Mouse (Mus musculus) limb, embryonic 10.5 days (tissue): ENCODE measurements at regions not wholly inside any gene's neighbourhood (a gene's known extent, or its start where the extent isn't known, plus 50 kb on each side); places are given as distances from the start of the nearest gene placed in this dataset.
"Not testable (repeated sequence)": the region's sequence is repeated elsewhere in the genome, so short reads cannot be mapped to it uniquely, and the experiment has no call there.

Source experiments
- DNase-seq: peaks from one replicate; pipeline ENCODE4 v3.0.0-alpha.2; 2017; ENCODE audit warnings: low spot score
- H3K27ac ChIP-seq: fragments of 300-500 bp; sonication (generic); 2 replicates; pipeline ENCODE4 v1.5.1; 2016; ENCODE audit warnings: mild to moderate bottlenecking
- H3K27me3 ChIP-seq: fragments of 300-500 bp; sonication (generic); 2 replicates; pipeline ENCODE4 v1.6.1; 2016; ENCODE audit warnings: low read depth, mild to moderate bottlenecking; ENCODE audit not compliant: poor library complexity, severe bottlenecking
- H3K36me3 ChIP-seq: fragments of 300-500 bp; sonication (generic); 2 replicates; pipeline ENCODE4 v1.6.1; 2016; ENCODE audit warnings: mild to moderate bottlenecking, moderate library complexity
- H3K4me1 ChIP-seq: fragments of 300-500 bp; sonication (generic); 2 replicates; pipeline ENCODE4 v1.6.1; 2016
- H3K4me3 ChIP-seq: fragments of 300-500 bp; sonication (generic); 2 replicates; pipeline ENCODE4 v1.5.1; 2016; ENCODE audit warnings: mild to moderate bottlenecking, moderate library complexity
- H3K9me3 ChIP-seq: fragments of 300-500 bp; sonication (generic); replicated peaks from 2 replicates; pipeline ENCODE4 v1.6.1; 2016; ENCODE audit warnings: mild to moderate bottlenecking
- WGBS: fragments of 180-500 bp; shearing (Covaris S2); methylation state at CpG from one replicate; pipeline ENCODE4 v1.1.7; 2016; 5-methylcytosine and 5-hydroxymethylcytosine counted together

GRCm38 (mm10) chr13:12940911-12941310 is 64.3 kb downstream of the Prl2c2 start:
- DNase-seq, H3K27ac ChIP-seq, H3K27me3 ChIP-seq, H3K4me3 ChIP-seq, H3K36me3 ChIP-seq, H3K4me1 ChIP-seq: not testable (repeated sequence)
- H3K9me3 ChIP-seq = peaks cover 14% of the 10 kb centered on the region

GRCm38 (mm10) chr13:12935103-12935502 is 70.1 kb downstream of the Prl2c2 start:
- not testable (repeated sequence) for DNase-seq
- peaks cover 47% of the 10 kb centered on the region for H3K9me3 ChIP-seq
- WGBS = 3% methylated on average over 1 of the region's 1 CpGs

GRCm38 (mm10) chr13:12931907-12932617 is 73.1 kb downstream of the Prl2c2 start:
- not testable (repeated sequence) for H3K36me3 ChIP-seq, H3K27ac ChIP-seq, H3K4me3 ChIP-seq, DNase-seq, H3K4me1 ChIP-seq, H3K27me3 ChIP-seq
- 86% methylated on average over 15 of the region's 15 CpGs for WGBS
- H3K9me3 ChIP-seq = peaks cover 64% of the 10 kb centered on the region

More at GRCm38 (mm10) chr13:12935103-12935502, 70.1 kb downstream of the Prl2c2 start:
- H3K27ac ChIP-seq, H3K4me1 ChIP-seq, H3K4me3 ChIP-seq, H3K27me3 ChIP-seq, H3K36me3 ChIP-seq: not testable (repeated sequence)

DNA sequence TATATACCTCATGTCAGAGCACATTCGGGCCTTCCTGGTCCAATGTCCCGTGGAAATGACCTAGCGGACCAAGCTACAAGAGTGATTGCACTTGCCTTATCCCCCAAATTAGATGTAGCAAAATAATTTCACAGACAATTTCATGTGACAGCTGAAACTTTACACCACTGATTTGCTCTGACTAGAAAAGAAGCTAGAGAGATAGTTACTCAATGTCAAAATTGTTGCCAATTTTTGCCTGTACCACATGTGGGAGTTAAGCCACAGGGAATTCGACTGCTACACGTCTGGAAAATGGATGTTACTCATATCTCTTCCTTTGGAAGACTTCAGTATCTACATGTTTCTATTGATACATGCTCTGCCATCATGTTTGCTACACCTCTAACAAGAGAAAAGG is 74.6 kb downstream of the Prl2c2 start:
- Histone ChIP-seq H3K9me3 (peaks cover 79% of the 10 kb centered on the region), H3K4me3 (no peak overlapping the region), H3K4me1 (no peaks in the 10 kb centered on the region), H3K36me3 (no peaks in the 10 kb centered on the region), H3K27me3 (no peaks in the 10 kb centered on the region), H3K27ac (no peak overlapping the region)
- 87% methylated on average over 5 of the region's 5 CpGs for WGBS
- no peak for DNase-seq

DNA sequence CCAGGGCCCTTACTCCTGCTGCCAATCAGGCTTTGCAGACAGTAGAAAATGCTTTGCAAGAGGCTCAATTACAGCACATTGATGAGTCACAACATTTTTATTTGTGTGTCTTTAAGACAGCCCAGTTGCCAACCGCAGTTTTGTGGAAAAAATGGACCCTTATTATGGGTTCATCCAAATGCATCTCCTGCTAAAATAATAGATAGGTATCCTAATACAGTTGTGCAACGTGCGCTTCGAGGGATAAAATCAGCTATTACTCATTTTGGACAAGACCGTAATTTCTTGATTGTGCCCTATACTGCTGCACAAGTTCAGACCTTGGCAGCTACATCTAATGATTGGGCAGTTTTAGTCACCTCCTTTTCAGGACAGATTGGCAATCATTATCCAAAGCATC is 75.4 kb downstream of the Prl2c2 start:
- 91% methylated on average over 5 of the region's 5 CpGs for WGBS
- no peak overlapping the region for H3K4me3 ChIP-seq
- DNase-seq = no peak
- H3K27me3 ChIP-seq = no peaks in the 10 kb centered on the region
- H3K36me3 ChIP-seq = no peaks in the 10 kb centered on the region
- H3K9me3 ChIP-seq = peaks cover 81% of the 10 kb centered on the region
- H3K27ac ChIP-seq = no peak overlapping the region
- H3K4me1 ChIP-seq = no peaks in the 10 kb centered on the region

DNA sequence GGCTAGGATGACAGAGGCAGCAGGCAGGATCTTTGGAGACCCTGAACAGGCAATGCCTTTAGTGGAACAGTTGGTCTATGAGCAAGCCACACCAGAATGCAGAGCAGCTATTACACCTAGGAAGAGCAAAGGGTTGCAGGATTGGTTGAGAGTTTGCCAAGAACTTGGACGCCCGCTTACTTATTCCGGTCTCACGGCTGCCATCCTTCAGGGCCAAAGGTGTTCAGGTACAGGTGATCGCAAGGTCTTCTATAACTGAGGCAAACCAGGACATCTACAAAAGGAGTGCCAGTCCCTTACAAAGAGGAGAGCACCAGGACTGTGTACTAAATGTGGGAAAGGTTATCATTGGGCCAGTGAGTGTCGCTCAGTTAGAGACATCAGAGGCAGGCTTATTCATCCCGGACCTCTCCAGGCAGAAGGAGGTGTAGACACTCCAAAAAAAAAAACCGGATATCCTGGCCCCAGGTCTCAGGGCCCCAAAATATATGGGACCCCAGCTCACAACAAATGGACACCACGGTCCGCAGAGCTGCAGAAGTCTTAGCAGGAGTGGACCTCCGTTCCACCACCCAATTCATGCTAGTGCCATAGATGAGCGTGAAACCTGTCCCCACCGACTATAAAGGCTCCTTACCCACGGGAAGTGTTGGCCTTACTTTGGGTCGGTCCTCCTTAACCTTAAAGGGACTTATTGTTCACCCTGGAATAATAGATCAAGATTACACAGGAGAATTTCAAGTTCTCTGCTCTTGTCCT is 77.4 kb downstream of the Prl2c2 start:
- Histone ChIP-seq H3K27ac (no peak overlapping the region), H3K4me3 (no peak overlapping the region), H3K4me1 (no peaks in the 10 kb centered on the region), H3K9me3 (peaks cover 72% of the 10 kb centered on the region), H3K27me3 (no peaks in the 10 kb centered on the region), H3K36me3 (no peaks in the 10 kb centered on the region)
- DNase-seq = no peak
- 93% methylated on average over 15 of the region's 15 CpGs for WGBS

- Histone ChIP-seq H3K27me3 (no peaks in the 10 kb centered on the region), H3K27ac (no peak overlapping the region), H3K36me3 (no peaks in the 10 kb centered on the region), H3K4me3 (no peak overlapping the region), H3K4me1 (no peaks in the 10 kb centered on the region), H3K9me3 (peaks cover 58% of the 10 kb centered on the region)
- WGBS = 90% methylated on average over 14 of the region's 14 CpGs
- no peak for DNase-seq
Observed at GRCm38 (mm10) chr13:12925604-12926003, 79.6 kb downstream of the Prl2c2 start.

GRCm38 (mm10) chr13:12912902-12913301 is 92.3 kb downstream of the Prl2c2 start:
- H3K27me3 ChIP-seq = no peaks in the 10 kb centered on the region
- no peak for DNase-seq
- 86% methylated on average over 5 of the region's 5 CpGs for WGBS
- no peaks in the 10 kb centered on the region for H3K4me1 ChIP-seq
- no peaks in the 10 kb centered on the region for H3K36me3 ChIP-seq
- no peak overlapping the region for H3K27ac ChIP-seq
- H3K4me3 ChIP-seq = no peak overlapping the region
- peaks cover 19% of the 10 kb centered on the region; the same call in 1 of the 2 replicates for H3K9me3 ChIP-seq

DNA sequence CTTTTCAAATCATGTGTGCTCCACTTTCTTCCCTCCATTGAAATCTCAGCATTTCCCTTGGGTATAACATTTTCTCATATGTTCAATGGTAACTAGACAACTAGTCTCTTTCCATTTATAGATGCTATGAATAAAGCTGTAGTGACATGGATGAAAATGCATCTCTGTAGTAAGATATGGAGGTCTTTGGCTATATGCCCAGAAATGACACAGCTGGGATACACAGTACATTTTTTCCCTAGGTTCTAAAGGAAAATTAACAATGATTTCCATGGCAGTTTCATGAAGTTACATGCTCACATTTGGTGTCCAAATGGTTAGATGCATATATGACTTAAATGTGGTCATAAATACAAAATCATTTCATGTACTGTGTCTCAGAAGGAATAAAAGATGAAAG is 99.0 kb downstream of the Prl2c2 start:
- Histone ChIP-seq H3K9me3 (peaks cover 21% of the 10 kb centered on the region), H3K36me3 (no peaks in the 10 kb centered on the region)
- no peak for DNase-seq

DNA sequence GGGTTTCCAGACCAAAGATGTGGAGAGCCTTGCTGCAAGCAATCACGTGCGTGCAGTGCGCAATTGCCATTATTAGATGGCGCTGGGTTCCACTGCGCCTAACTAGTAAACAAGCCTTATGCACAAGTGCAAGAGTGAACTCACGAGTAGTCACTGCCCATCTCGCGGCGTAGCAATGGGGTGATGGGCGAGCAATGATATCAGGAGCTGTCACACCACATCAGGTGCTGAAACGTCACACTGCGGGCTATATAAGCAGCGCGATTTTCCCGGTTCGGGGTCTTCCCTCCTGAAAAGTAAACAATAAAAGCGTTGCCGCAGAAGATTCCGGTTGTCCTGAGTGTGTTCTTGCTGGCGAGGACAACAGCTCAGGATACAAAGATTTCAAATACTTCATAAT is 89.8 kb upstream of the Prl2c3 start:
- DNase-seq, H3K27ac ChIP-seq, H3K27me3 ChIP-seq, H3K36me3 ChIP-seq, H3K4me3 ChIP-seq, H3K4me1 ChIP-seq: not testable (repeated sequence)
- peaks cover 22% of the 10 kb centered on the region for H3K9me3 ChIP-seq
- WGBS = 90% methylated on average over 20 of the region's 20 CpGs

More for the DNA sequence above, 99.0 kb downstream of the Prl2c2 start:
- no peak overlapping the region for H3K4me3 ChIP-seq
- no peak overlapping the region for H3K27ac ChIP-seq
- H3K4me1 ChIP-seq = no peaks in the 10 kb centered on the region
- H3K27me3 ChIP-seq = no peaks in the 10 kb centered on the region

GRCm38 (mm10) chr13:12879506-12879905 is 79.6 kb upstream of the Prl2c3 start:
- peaks cover 18% of the 10 kb centered on the region for H3K9me3 ChIP-seq
- not testable (repeated sequence) for H3K27me3 ChIP-seq
- 83% methylated on average over 3 of the region's 3 CpGs for WGBS

DNA sequence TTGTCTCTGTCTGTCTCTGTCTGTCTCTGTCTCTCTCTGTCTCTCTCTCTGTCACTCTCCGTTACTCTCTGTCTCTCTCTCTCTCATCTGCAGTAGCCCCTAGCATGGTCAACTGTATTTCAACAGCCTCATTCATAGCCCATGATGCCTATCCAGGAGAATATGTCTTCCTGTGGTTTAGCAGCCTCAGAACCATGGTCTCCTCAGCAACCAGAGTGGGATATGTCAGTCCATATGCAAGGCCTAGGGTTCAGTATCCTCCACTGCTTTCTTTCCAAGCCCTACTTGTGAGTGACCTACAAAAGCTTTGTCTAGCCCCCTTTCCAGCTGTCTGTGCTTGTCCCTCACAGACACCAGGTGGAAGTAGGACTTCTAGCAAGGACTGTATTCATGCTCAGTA is 65.1 kb upstream of the Prl2c3 start:
- 90% methylated on average over 1 of the region's 1 CpGs for WGBS
- H3K4me1 ChIP-seq, H3K4me3 ChIP-seq, DNase-seq, H3K36me3 ChIP-seq, H3K27ac ChIP-seq, H3K27me3 ChIP-seq: not testable (repeated sequence)
- H3K9me3 ChIP-seq = peaks cover 24% of the 10 kb centered on the region

More at GRCm38 (mm10) chr13:12879506-12879905, 79.6 kb upstream of the Prl2c3 start:
- not testable (repeated sequence) for H3K4me3 ChIP-seq, DNase-seq, H3K36me3 ChIP-seq, H3K4me1 ChIP-seq, H3K27ac ChIP-seq

- no peaks in the 10 kb centered on the region for H3K4me1 ChIP-seq
- H3K36me3 ChIP-seq = no peaks in the 10 kb centered on the region
- no peak overlapping the region for H3K27ac ChIP-seq
- H3K4me3 ChIP-seq = no peak overlapping the region
- no peak for DNase-seq
- peaks cover 28% of the 10 kb centered on the region for H3K9me3 ChIP-seq
- H3K27me3 ChIP-seq = no peaks in the 10 kb centered on the region
Observed at GRCm38 (mm10) chr13:12864263-12864662, 64.4 kb upstream of the Prl2c3 start.
